Mouse (Mus musculus) B cell, adult 2 months (primary cell): Measurements from ENCODE around the gene Sigmar1.
"Not testable (repeated sequence)": the region's sequence is repeated elsewhere in the genome, so short reads cannot be mapped to it uniquely, and the experiment has no call there.

ENCODE experiments used
- DNase-seq, 2 experiments: peaks; one replicate each; pipeline ENCODE4 v3.0.0; 2022

Gene Sigmar1

GRCm38 (mm10) chr4:41755338-41756305, at the start of gene Sigmar1:
Sigmar1 (minus strand) TSS chr4:41756157.
- DNase-seq = peak; percentile 93 to 95

- DNase-seq = not testable (repeated sequence)
These were observed 27.2 kb upstream of the Sigmar1 start for GRCm38 (mm10) chr4:41783197-41783596.

GRCm38 (mm10) chr4:41782711-41783110, 26.8 kb upstream of the Sigmar1 start:
- DNase-seq = not testable (repeated sequence)

GRCm38 (mm10) chr4:41781748-41782485, 26.0 kb upstream of the Sigmar1 start:
- not testable (repeated sequence) for DNase-seq

GRCm38 (mm10) chr4:41781271-41781670, 25.3 kb upstream of the Sigmar1 start:
- DNase-seq = not testable (repeated sequence)

- DNase-seq = not testable (repeated sequence)
These were observed 19.9 kb upstream of the Sigmar1 start for GRCm38 (mm10) chr4:41775840-41776239.

- not testable (repeated sequence) for DNase-seq
These were observed 18.5 kb upstream of the Sigmar1 start for GRCm38 (mm10) chr4:41774506-41774905.

GRCm38 (mm10) chr4:41774002-41774401, 18.0 kb upstream of the Sigmar1 start, which contains the start of gene Ccl27a:
Ccl27a (minus strand) TSS chr4:41774247.
- peak; percentile 92 to 94 for DNase-seq

GRCm38 (mm10) chr4:41773502-41773901, 17.5 kb upstream of the Sigmar1 start:
- peak; percentile 64 to 65 for DNase-seq

- peak; percentile 19 to 24 for DNase-seq
These were observed 17.0 kb upstream of the Sigmar1 start for GRCm38 (mm10) chr4:41772946-41773345.

- DNase-seq = not testable (repeated sequence)
These were observed 11.3 kb upstream of the Sigmar1 start for GRCm38 (mm10) chr4:41767301-41767700.

- DNase-seq = not testable (repeated sequence)
These were observed 7.2 kb upstream of the Sigmar1 start for GRCm38 (mm10) chr4:41763176-41763575.

- DNase-seq = not testable (repeated sequence)
These were observed 6.7 kb upstream of the Sigmar1 start for GRCm38 (mm10) chr4:41762688-41763114.

GRCm38 (mm10) chr4:41762099-41762687, 6.2 kb upstream of the Sigmar1 start:
- DNase-seq = no peak

GRCm38 (mm10) chr4:41761680-41762079, 5.7 kb upstream of the Sigmar1 start:
- DNase-seq = no peak

- DNase-seq = no peak
These were observed 5.0 kb upstream of the Sigmar1 start for GRCm38 (mm10) chr4:41760911-41761310.

GRCm38 (mm10) chr4:41760288-41760721, 4.3 kb upstream of the Sigmar1 start:
- DNase-seq = peak in 1 of 2 experiments; percentile 12

- DNase-seq = no peak
These were observed 3.8 kb upstream of the Sigmar1 start for GRCm38 (mm10) chr4:41759656-41760287.

GRCm38 (mm10) chr4:41759206-41759605, 3.2 kb upstream of the Sigmar1 start:
- DNase-seq = no peak

- DNase-seq = no peak
These were observed 2.7 kb upstream of the Sigmar1 start for GRCm38 (mm10) chr4:41758701-41759100.

GRCm38 (mm10) chr4:41758021-41758420, 2.1 kb upstream of the Sigmar1 start:
- DNase-seq = no peak

GRCm38 (mm10) chr4:41757321-41757720, 1.4 kb upstream of the Sigmar1 start:
- DNase-seq = no peak
